Mouse (Mus musculus): Measurements from ENCODE around the gene 2310057J18Rik.
"Not testable (repeated sequence)": the region's sequence is repeated elsewhere in the genome, so short reads cannot be mapped to it uniquely, and the experiment has no call there.

Gene 2310057J18Rik

GRCm38 (mm10) chr10:28986203-28986602, at the start of gene 2310057J18Rik:
TSS of gene 2310057J18Rik (minus strand) at chr10:28986303.
- no peak for DNase-seq

GRCm38 (mm10) chr10:29029960-29030359, 43.9 kb upstream of the 2310057J18Rik start:
- not testable (repeated sequence) for DNase-seq

- no peak for DNase-seq
These were observed 33.6 kb upstream of the 2310057J18Rik start for GRCm38 (mm10) chr10:29019496-29020270.

DNA sequence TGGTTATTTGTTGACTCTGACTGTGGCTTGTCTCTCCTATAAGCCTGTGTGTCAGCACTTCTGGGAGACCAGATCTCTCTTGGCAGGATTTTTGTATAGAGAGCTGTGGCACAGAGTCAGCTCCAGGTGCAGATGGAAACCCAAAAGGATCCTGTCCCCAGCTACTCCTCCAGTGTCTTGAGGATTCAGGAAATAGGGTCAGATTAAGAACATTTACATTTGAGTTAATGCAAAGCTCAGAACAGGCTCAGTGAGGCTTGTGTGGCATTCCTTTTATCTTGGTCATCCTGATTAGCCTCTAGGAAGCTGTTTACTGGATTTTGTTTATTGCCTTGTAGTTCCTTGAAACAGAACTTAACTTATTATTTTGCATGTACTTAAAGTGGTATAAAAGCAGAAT, 11.7 kb upstream of the 2310057J18Rik start:
- no peak for DNase-seq

DNA sequence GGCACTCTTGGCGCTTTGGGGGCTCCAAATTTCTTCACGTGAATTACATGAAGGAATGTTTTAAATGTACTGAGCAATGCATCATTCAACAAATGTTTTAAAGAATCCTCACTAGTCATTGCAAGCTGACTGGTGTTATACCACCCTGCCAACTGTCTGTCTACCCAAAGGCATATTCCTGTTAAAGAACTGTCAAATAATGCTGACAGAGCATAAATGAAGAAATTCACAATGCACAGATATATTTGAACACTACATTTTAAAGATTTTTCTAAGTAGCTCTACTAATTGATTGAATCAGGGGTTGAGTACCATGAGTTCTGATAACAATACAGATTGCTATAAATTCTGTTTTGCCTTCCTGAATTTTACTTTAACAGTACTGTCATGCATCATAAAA, 2.9 kb upstream of the 2310057J18Rik start:
- DNase-seq: no peak

DNA sequence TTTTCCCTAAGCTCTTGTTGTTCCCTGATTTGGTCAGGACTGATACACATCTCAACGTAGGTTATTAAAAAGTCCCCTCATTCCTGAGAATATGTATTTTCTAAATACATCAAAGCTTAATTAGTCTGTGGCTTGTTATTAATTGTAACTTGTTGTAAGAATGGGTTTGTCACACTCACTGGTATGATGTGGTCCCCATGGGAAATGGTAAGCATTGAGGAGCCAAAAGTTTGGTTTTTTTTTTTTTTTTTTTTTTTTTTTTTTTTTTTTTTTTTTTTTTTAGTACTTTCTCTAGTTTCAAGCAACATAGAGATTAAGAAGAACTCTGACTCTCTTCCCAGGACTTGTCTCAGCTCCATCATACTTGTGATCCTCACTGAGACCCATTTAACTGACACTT, 17.9 kb downstream of the 2310057J18Rik start:
- DNase-seq: no peak

DNA sequence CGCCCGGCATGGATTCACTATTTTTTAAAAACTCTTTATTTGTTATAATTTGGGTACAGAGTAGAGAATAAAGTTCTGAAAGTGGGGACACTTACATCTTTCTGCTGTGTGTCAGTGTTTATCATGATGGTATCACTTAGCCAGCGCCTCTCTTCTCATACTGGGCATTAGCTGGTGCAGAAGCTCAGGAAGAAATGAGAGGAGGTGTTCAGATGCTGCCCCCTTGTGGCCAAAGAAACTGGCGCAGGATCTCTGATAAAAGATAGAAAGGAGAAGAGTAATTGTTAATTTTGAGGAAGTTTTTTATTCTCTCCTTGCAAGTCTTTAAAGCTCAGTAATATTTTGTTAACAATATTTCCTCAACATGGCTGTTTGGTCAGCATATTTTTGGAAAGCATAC, 31.0 kb downstream of the 2310057J18Rik start:
- peak; percentile 48 to 55 for DNase-seq

DNA sequence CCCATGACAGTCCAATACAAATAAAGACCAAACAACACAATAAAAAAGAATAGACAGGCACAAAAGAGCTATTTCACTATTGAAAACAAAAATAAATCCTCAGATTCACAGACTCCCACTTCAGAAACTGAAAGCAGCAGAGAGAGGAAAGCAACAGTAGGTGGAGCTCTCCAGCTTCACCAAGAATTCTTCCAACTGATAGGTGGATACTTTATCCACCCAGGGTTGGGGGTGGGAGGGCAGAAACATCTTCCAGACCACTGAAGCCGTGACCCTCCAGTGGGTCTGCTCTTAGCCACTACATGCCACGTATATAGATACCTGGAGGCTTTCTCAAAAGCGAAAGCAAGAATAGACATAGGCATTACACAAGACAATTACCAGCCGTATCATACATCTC, 31.6 kb downstream of the 2310057J18Rik start:
- DNase-seq: no peak

Data from cerebellum, adult 18-20 months (tissue).